Mouse (Mus musculus): ENCODE results near the gene Mpnd. TPM values are rescaled to one million over a fixed set of nuclear protein-coding genes. Genes with fewer than 3 reads are reported as not detected.

The Mpnd gene
- total RNA-seq, 2 experiments from 2014 or later, result 101 to 103 TPM

- TF ChIP-seq CTCF (conservative IDR thresholded peaks at IDR 0.05), result no peak
- Histone ChIP-seq H3K27ac (peak overlapping the region; percentile 94), H3K4me3 (no peak overlapping the region)
- DNase-seq (ENCODE audit: low spot score in 2 of 2), result no peak
Observed at GRCm38 (mm10) chr17:56026881-56027280, 21.4 kb downstream of the Mpnd start.

GRCm38 (mm10) chr17:56027801-56028441 lies 22.4 kb downstream of the Mpnd start:
- no peak for DNase-seq (ENCODE audit: low spot score in 2 of 2)
- Histone ChIP-seq H3K4me3 (no peak overlapping the region; the same call in 1 of the 2 replicates), H3K27ac (peak overlapping the region; percentile 94)
- TF ChIP-seq CTCF (conservative IDR thresholded peaks at IDR 0.05), result no peak

GRCm38 (mm10) chr17:56030238-56030870 lies 24.8 kb downstream of the Mpnd start:
- peak overlapping the region; percentile 8; the same call in 1 of the 2 replicates for H3K4me3 ChIP-seq
- peak in 1 of 2 experiments; percentile 15 for DNase-seq (ENCODE audit: low spot score in 2 of 2)

GRCm38 (mm10) chr17:56030919-56031318 lies 25.4 kb downstream of the Mpnd start:
- peak; percentile 51 for TF ChIP-seq CTCF (conservative IDR thresholded peaks at IDR 0.05)
- peak in 1 of 2 experiments; percentile 9 for DNase-seq (ENCODE audit: low spot score in 2 of 2)
- H3K4me3 ChIP-seq, result no peak overlapping the region; the same call in 1 of the 2 replicates
- peak overlapping the region; percentile 94 for H3K27ac ChIP-seq

More at GRCm38 (mm10) chr17:56030238-56030870, 24.8 kb downstream of the Mpnd start:
- 0 out of 2 replicates have a peak, but pooled peaks have one; percentile 22 for TF ChIP-seq CTCF (conservative IDR thresholded peaks at IDR 0.05)
- H3K27ac ChIP-seq, result peak overlapping the region; percentile 94

GRCm38 (mm10) chr17:56031431-56031830 lies 25.9 kb downstream of the Mpnd start:
- TF ChIP-seq CTCF (conservative IDR thresholded peaks at IDR 0.05), result no peak
- Histone ChIP-seq H3K27ac (peak overlapping the region; percentile 94), H3K4me3 (no peak overlapping the region)
- DNase-seq (ENCODE audit: low spot score in 2 of 2), result peak in 1 of 2 experiments; percentile 7

- DNase-seq (ENCODE audit: low spot score in 2 of 2), result peak in 1 of 2 experiments; percentile 9
Observed at GRCm38 (mm10) chr17:56032127-56032733, 26.7 kb downstream of the Mpnd start.

GRCm38 (mm10) chr17:56032831-56033230 lies 27.3 kb downstream of the Mpnd start:
- Histone ChIP-seq H3K4me3 (peak overlapping the region; percentile 22; the same call in 1 of the 2 replicates), H3K27ac (peak overlapping the region; percentile 18; the same call in 1 of the 2 replicates)
- peak in 1 of 2 experiments; percentile 7 for DNase-seq (ENCODE audit: low spot score in 2 of 2)
- TF ChIP-seq CTCF (conservative IDR thresholded peaks at IDR 0.05), result no peak

More at GRCm38 (mm10) chr17:56032127-56032733, 26.7 kb downstream of the Mpnd start:
- peak overlapping the region; percentile 22; the same call in 1 of the 2 replicates for H3K4me3 ChIP-seq
- H3K27ac ChIP-seq, result peak overlapping the region; percentile 94; the same call in 1 of the 2 replicates
- TF ChIP-seq CTCF (conservative IDR thresholded peaks at IDR 0.05), result no peak

GRCm38 (mm10) chr17:56034040-56034725 lies 28.7 kb downstream of the Mpnd start:
- no peak for TF ChIP-seq CTCF (conservative IDR thresholded peaks at IDR 0.05)
- Histone ChIP-seq H3K4me3 (peak overlapping the region; percentile 100; the same call in 1 of the 2 replicates), H3K27ac (peak overlapping the region; percentile 96; the same call in 1 of the 2 replicates)
- no peak for DNase-seq (ENCODE audit: low spot score in 2 of 2)

- peak overlapping the region; percentile 100; the same call in 1 of the 2 replicates for H3K4me3 ChIP-seq
Observed at GRCm38 (mm10) chr17:56034726-56035100, 29.2 kb downstream of the Mpnd start.

GRCm38 (mm10) chr17:56035216-56035615 lies 29.7 kb downstream of the Mpnd start:
- no peak for DNase-seq (ENCODE audit: low spot score in 2 of 2)
- TF ChIP-seq CTCF (conservative IDR thresholded peaks at IDR 0.05), result no peak
- H3K4me3 ChIP-seq, result peak overlapping the region; percentile 100
- H3K27ac ChIP-seq, result peak overlapping the region; percentile 96; the same call in 1 of the 2 replicates

More at GRCm38 (mm10) chr17:56034726-56035100, 29.2 kb downstream of the Mpnd start:
- no peak for TF ChIP-seq CTCF (conservative IDR thresholded peaks at IDR 0.05)
- no peak for DNase-seq (ENCODE audit: low spot score in 2 of 2)
- H3K27ac ChIP-seq, result peak overlapping the region; percentile 96; the same call in 1 of the 2 replicates

- peak within 1 kb of the TSS; percentile 96 for H3K27ac ChIP-seq
- peak; percentile 96 for TF ChIP-seq CTCF (conservative IDR thresholded peaks at IDR 0.05)
- DNase-seq (ENCODE audit: low spot score in 2 of 2), result peak; percentile 99 to 100
- peak within 1 kb of the TSS; percentile 100 for H3K4me3 ChIP-seq
Observed at GRCm38 (mm10) chr17:56036176-56036900, 30.8 kb downstream of the Mpnd start, which contains the start of gene Sh3gl1. Gene Sh3gl1 (minus strand): TSS chr17:56036635.

All from layer of hippocampus, adult 2 months (tissue).